Mouse (Mus musculus) left cerebral cortex, postnatal 4 days (tissue): ENCODE results near the gene Scaper. TPM values are rescaled to one million over a fixed set of nuclear protein-coding genes. Genes with fewer than 3 reads are reported as not detected.

Source experiments
- DNase-seq: peaks from one replicate; pipeline ENCODE4 v3.0.0-alpha.2; 2022
- intact Hi-C: fragments of 180-260 bp; cut with DNase I; formaldehyde crosslinking; loops from one replicate; pipeline ENCODE4 v1.15.1; 2025
- total RNA-seq, 2 experiments: library from RNA; stranded (reverse); gene quantifications; 2 replicates each; pipeline ENCODE4 v1.2.3; 2021

Gene Scaper
- total RNA-seq, 2 experiments from 2014 or later: 70.0 to 70.1 TPM

- DNase-seq: no peak
- intact Hi-C loops: no loop called here
Measured at GRCm38 (mm10) chr9:55609751-55610150, 328.2 kb downstream of the Scaper start.

- DNase-seq: no peak
- intact Hi-C loops: no loop called here
Measured at GRCm38 (mm10) chr9:55608701-55609531, 329.0 kb downstream of the Scaper start.

GRCm38 (mm10) chr9:55598594-55598993 lies 339.3 kb downstream of the Scaper start:
- intact Hi-C loops: no loop called here
- no peak for DNase-seq

- intact Hi-C loops: no loop called here
Measured at GRCm38 (mm10) chr9:55586141-55586540, 351.8 kb downstream of the Scaper start.

GRCm38 (mm10) chr9:55581414-55581813 lies 356.5 kb downstream of the Scaper start:
- intact Hi-C loops: no loop called here

More at GRCm38 (mm10) chr9:55586141-55586540, 351.8 kb downstream of the Scaper start:
- DNase-seq: peak; percentile 2

GRCm38 (mm10) chr9:55576571-55576970 lies 361.3 kb downstream of the Scaper start:
- intact Hi-C loops: no loop called here
- no peak for DNase-seq

More at GRCm38 (mm10) chr9:55581414-55581813, 356.5 kb downstream of the Scaper start:
- no peak for DNase-seq

GRCm38 (mm10) chr9:55571071-55571470 lies 366.8 kb downstream of the Scaper start:
- intact Hi-C loops: no loop called here
- no peak for DNase-seq

GRCm38 (mm10) chr9:55568466-55569159 lies 369.3 kb downstream of the Scaper start:
- DNase-seq: peak; percentile 12
- intact Hi-C loops: no loop called here

GRCm38 (mm10) chr9:55560960-55561359 lies 377.0 kb downstream of the Scaper start:
- intact Hi-C loops: no loop called here
- no peak for DNase-seq

GRCm38 (mm10) chr9:55554986-55555385 lies 382.9 kb downstream of the Scaper start:
- intact Hi-C loops: no loop called here
- DNase-seq: no peak

- peak; percentile 8 for DNase-seq
- intact Hi-C loops: loop anchor here (10.0 kb wide), 1 partner anchor 365 kb away; no protein-coding TSS in a partner anchor
Measured at GRCm38 (mm10) chr9:55549302-55549890, 388.5 kb downstream of the Scaper start.

GRCm38 (mm10) chr9:55548871-55549270 lies 389.0 kb downstream of the Scaper start:
- DNase-seq: no peak
- intact Hi-C loops: loop anchor here (10.0 kb wide), 1 partner anchor 366 kb away; no protein-coding TSS in a partner anchor

- DNase-seq: peak; percentile 26
- intact Hi-C loops: loop anchor here (10.0 kb wide), 1 partner anchor 368 kb away; no protein-coding TSS in a partner anchor
Measured at GRCm38 (mm10) chr9:55546176-55547010, 391.5 kb downstream of the Scaper start.

- DNase-seq: no peak
- intact Hi-C loops: loop anchor here (10.0 kb wide), 1 partner anchor 369 kb away; no protein-coding TSS in a partner anchor
Measured at GRCm38 (mm10) chr9:55545556-55546175, 392.3 kb downstream of the Scaper start.

- intact Hi-C loops: loop anchor here (10.0 kb wide), 1 partner anchor 370 kb away; no protein-coding TSS in a partner anchor
- DNase-seq: peak; percentile 13
Measured at GRCm38 (mm10) chr9:55544861-55545555, 392.9 kb downstream of the Scaper start.

- DNase-seq: peak; percentile 26
- intact Hi-C loops: loop anchor here (10.0 kb wide), 1 partner anchor 371 kb away; no protein-coding TSS in a partner anchor
Measured at GRCm38 (mm10) chr9:55543703-55544401, 394.1 kb downstream of the Scaper start.

- DNase-seq: peak; percentile 6
- intact Hi-C loops: loop anchor here (10.0 kb wide), 1 partner anchor 371 kb away; no protein-coding TSS in a partner anchor
Measured at GRCm38 (mm10) chr9:55543336-55543702, 394.6 kb downstream of the Scaper start.
